Mouse (Mus musculus) C2C12 (cell line): Measurements from ENCODE around the gene Map3k20. TPM values are rescaled to one million over a fixed set of nuclear protein-coding genes. Genes with fewer than 3 reads are reported as not detected.

Experiments used
- H3K27me3 ChIP-seq: one replicate; pipeline ENCODE4 v1.6.1; 2011; ENCODE audit not compliant: control insufficient read depth, insufficient read depth, insufficient read length
- H3K36me3 ChIP-seq: one replicate; pipeline ENCODE4 v1.6.1; 2011; ENCODE audit not compliant: control insufficient read depth, insufficient read depth
- H3K4me3 ChIP-seq: one replicate; pipeline ENCODE4 v1.5.1; 2011; ENCODE audit warnings: mild to moderate bottlenecking, control low read depth; ENCODE audit not compliant: poor library complexity, insufficient read depth, severe bottlenecking
- H3K79me2 ChIP-seq: one replicate; pipeline ENCODE4 v1.6.1; 2011; ENCODE audit not compliant: control insufficient read depth, insufficient read depth
- H3K79me3 ChIP-seq: one replicate; pipeline ENCODE4 v1.6.1; 2011; ENCODE audit warnings: low read depth, control low read depth
- H3ac ChIP-seq: one replicate; pipeline ENCODE3; 2011; ENCODE audit warnings: low read depth; ENCODE audit not compliant: control insufficient read depth, insufficient read length
- CEBPB ChIP-seq: IDR thresholded peaks from one replicate; pipeline ENCODE4 v1.6.1; 2011; ENCODE audit warnings: low read depth, mild to moderate bottlenecking, control low read depth, moderate library complexity
- CTCF ChIP-seq: IDR thresholded peaks from one replicate; pipeline ENCODE4 v1.5.1; 2011; ENCODE audit not compliant: control insufficient read depth, insufficient read depth, insufficient read length
- FOSL1 ChIP-seq: IDR thresholded peaks from one replicate; pipeline ENCODE4 v1.8.0; 2011; ENCODE audit warnings: mild to moderate bottlenecking, low read length; ENCODE audit not compliant: poor library complexity, insufficient read depth, severe bottlenecking
- MAX ChIP-seq: IDR thresholded peaks from one replicate; pipeline ENCODE4 v1.6.1; 2011; ENCODE audit warnings: mild to moderate bottlenecking, control low read depth
- MYOD1 ChIP-seq: IDR thresholded peaks from one replicate; pipeline ENCODE4 v1.6.1; 2011; ENCODE audit warnings: low read depth; ENCODE audit not compliant: control insufficient read depth, insufficient read length
- MYOG ChIP-seq: IDR thresholded peaks from one replicate; pipeline ENCODE4 v1.6.1; 2011; ENCODE audit not compliant: control insufficient read depth, insufficient read length; ENCODE audit errors: extremely low read depth
- USF1 ChIP-seq: IDR thresholded peaks from one replicate; pipeline ENCODE4 v1.6.1; 2011; ENCODE audit warnings: low read depth, mild to moderate bottlenecking, control low read depth, moderate library complexity
- polyA plus RNA-seq: library from polyadenylated mRNA; unstranded; fragments of >200 nt; fragmentation: generic; extraction: Trizol; gene quantifications from one replicate; pipeline ENCODE4 v1.2.1, GENCODE M21; 2012; ENCODE audit warnings: missing spikeins

The Map3k20 gene
- polyA plus RNA-seq, 1 experiment = 19.5 TPM

DNA sequence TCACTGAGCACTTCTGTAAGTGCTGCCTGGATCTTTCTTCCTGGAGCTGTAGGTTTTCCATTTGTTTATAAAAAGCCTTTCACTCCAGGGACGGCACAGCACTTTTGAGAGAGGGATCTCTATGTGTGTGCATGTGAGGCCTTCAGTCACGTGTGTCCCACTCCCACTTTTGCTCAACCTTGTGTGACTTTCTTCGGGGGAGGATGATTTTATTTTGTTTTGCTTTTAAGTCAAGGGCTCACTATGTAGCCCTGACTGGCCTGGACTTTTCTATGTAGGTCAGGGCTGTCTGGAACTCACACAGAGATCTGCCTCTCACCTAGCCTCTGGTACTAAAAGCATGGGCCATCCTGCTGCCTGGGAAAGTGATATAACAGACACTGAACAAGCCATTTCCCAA, 88.6 kb downstream of the Map3k20 start:
- TF ChIP-seq CTCF (no peak), CEBPB (no peak), MYOD1 (no peak), MAX (no peak), USF1 (no peak), MYOG (no peak), FOSL1 (no peak)

DNA sequence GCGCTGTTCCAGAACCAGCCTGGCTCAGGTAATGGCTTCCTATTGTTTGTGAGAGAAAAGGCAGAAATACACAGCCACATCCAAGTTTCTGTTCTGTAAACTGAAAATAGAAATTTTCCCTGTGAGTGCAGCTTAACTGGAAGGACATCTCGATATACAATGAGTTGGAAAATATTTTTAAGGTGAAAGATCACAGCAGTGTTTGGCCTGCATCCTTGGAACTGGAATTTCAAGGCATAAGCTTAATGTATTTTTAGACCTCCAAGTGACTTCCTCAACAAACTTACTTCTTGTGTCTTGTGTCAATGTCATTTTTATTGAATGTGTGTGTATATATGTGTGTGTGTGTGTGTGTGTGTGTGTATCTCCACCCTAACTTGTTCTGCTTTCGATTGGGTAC, 90.4 kb downstream of the Map3k20 start:
- Histone ChIP-seq H3K4me3 (no peak overlapping the region), H3K27me3 (no peaks in the 10 kb centered on the region), H3K36me3 (peaks cover 74% of the 10 kb centered on the region), H3K79me3 (no peaks in the 10 kb centered on the region), H3ac (no peak overlapping the region), H3K79me2 (no peaks in the 10 kb centered on the region)
- no peak for TF ChIP-seq MAX
- TF ChIP-seq MYOD1 = no peak
- TF ChIP-seq MYOG = no peak
- no peak for TF ChIP-seq CEBPB
- TF ChIP-seq FOSL1 = no peak

More for the DNA sequence above, 88.6 kb downstream of the Map3k20 start:
- Histone ChIP-seq H3K36me3 (peaks cover 69% of the 10 kb centered on the region), H3ac (no peak overlapping the region), H3K79me3 (no peaks in the 10 kb centered on the region), H3K4me3 (no peak overlapping the region), H3K27me3 (no peaks in the 10 kb centered on the region), H3K79me2 (no peaks in the 10 kb centered on the region)

DNA sequence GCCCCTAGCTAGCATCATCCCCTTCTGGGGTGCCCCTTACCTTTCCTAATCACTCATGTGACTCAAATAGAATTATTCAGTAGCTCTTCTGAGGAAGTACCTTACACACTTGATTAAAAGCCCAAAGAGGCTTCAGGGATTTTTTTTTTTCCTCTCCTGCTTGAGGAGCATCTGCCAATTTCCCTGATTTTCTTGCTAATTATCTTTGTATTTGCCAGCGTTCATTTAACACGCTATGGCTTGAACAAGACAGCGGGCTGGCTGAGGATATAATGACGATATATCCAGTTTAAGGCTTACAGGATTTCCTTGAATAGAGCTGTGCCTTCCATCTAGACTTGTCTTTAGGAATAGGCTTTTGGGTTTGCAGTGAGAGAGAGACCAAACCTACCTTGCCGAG, 91.5 kb downstream of the Map3k20 start:
- Histone ChIP-seq H3ac (no peak overlapping the region), H3K79me3 (no peaks in the 10 kb centered on the region), H3K4me3 (no peak overlapping the region), H3K36me3 (peaks cover 74% of the 10 kb centered on the region), H3K27me3 (no peaks in the 10 kb centered on the region), H3K79me2 (no peaks in the 10 kb centered on the region)
- TF ChIP-seq CEBPB (no peak), FOSL1 (no peak), MYOG (no peak), USF1 (no peak), CTCF (no peak), MAX (no peak), MYOD1 (no peak)

DNA sequence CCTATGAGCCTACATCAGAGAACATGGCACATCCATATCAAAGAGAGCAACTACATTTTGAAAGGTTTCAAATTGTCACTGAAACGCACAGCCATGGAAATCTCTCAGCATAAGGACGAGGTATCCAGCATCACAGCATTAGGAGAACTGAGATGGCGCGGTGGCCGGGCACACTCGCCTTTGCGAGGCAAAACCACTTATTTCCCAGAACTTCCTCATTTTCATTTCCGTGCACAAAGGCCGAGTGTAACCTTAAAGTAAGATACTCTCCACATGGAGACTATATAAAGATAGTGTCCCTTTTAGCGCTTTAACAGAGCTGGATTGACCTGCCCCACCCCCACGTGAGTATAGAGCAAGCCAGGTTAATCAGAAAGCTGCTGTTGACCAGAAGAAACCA, 94.0 kb downstream of the Map3k20 start:
- Histone ChIP-seq H3K79me2 (no peaks in the 10 kb centered on the region), H3K27me3 (no peaks in the 10 kb centered on the region), H3K4me3 (no peak overlapping the region), H3K36me3 (peaks cover 83% of the 10 kb centered on the region), H3K79me3 (no peaks in the 10 kb centered on the region), H3ac (no peak overlapping the region)
- TF ChIP-seq MYOD1 (no peak), CEBPB (no peak), FOSL1 (no peak), CTCF (no peak), USF1 (no peak), MYOG (no peak), MAX (no peak)

DNA sequence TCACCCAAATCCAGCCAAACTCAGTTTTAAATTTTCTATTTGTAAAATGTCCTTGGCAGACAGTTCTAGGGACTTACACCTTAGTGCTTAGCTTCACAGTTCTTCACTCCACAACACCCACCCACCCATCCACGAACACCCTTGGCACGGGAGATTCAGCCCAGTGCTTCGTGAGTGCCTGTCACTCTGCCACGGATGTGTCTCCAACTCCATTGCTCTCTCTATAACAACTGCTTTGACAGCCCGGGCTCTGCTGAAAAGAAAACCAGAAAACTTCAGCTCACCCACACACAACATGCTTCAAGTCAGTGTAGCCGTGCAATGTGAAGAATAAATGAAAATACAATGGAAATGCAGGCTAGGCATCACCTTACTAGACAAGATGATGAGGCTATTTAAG, 97.2 kb downstream of the Map3k20 start:
- H3ac ChIP-seq = no peak overlapping the region
- H3K79me3 ChIP-seq = no peaks in the 10 kb centered on the region
- no peak overlapping the region for H3K4me3 ChIP-seq
- peaks cover 83% of the 10 kb centered on the region for H3K36me3 ChIP-seq
- no peaks in the 10 kb centered on the region for H3K79me2 ChIP-seq
- TF ChIP-seq CTCF = no peak
- no peak for TF ChIP-seq MYOD1
- no peak for TF ChIP-seq MAX
- no peak for TF ChIP-seq CEBPB
- no peak for TF ChIP-seq USF1
- TF ChIP-seq FOSL1 = no peak
- TF ChIP-seq MYOG = no peak
- no peaks in the 10 kb centered on the region for H3K27me3 ChIP-seq

DNA sequence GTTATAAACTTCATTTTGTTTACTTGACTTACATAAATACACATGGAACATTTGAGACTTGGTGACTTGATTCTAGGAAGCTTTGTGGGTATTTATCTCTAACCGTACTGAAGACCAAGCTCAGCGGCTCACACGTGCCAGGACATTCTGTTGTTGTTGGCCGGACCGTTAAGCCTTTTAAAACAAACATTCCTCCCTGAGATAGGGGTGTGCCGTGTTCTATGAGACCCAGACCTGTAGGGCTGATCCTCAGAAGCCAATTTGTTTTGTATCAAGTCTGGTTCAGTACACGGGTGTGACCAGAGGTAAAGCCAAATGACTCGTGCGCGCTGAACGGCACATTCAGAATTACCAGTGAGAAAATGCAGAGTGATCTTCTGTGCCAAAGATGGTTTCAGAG, 97.9 kb downstream of the Map3k20 start:
- H3K27me3 ChIP-seq = no peaks in the 10 kb centered on the region
- H3ac ChIP-seq = no peak overlapping the region
- no peaks in the 10 kb centered on the region for H3K79me2 ChIP-seq
- H3K36me3 ChIP-seq = peaks cover 77% of the 10 kb centered on the region
- no peak overlapping the region for H3K4me3 ChIP-seq
- TF ChIP-seq MYOD1 = no peak
- TF ChIP-seq CEBPB = no peak
- no peak for TF ChIP-seq USF1
- no peak for TF ChIP-seq CTCF
- TF ChIP-seq FOSL1 = no peak
- no peak for TF ChIP-seq MAX
- no peak for TF ChIP-seq MYOG
- H3K79me3 ChIP-seq = no peaks in the 10 kb centered on the region
